Mouse (Mus musculus): ENCODE data around the gene Nipsnap2. TPM values are rescaled to one million over a fixed set of nuclear protein-coding genes. Genes with fewer than 3 reads are reported as not detected.

Nipsnap2 gene
- total RNA-seq, 2 experiments from 2014 or later = 78.8 to 80.8 TPM

Other genes with a start within 250 kb of the Nipsnap2 start
- 100 to 1,000 TPM in 1 of 2 experiments, 10 to 100 TPM in 1; 69.5 to 115 TPM for gene Sfswap, start 223.8 kb upstream of the Nipsnap2 start, total RNA-seq (2021)
- gene Mmp17, start 140.9 kb upstream of the Nipsnap2 start, total RNA-seq (2021) = 100 to 1,000 TPM; 112 to 116 TPM
- 1 to 10 TPM; 6.4 to 8.2 TPM for gene Zfp11, start 55.0 kb upstream of the Nipsnap2 start, total RNA-seq (2021)
- not detected for gene Sept14, start 16.6 kb upstream of the Nipsnap2 start, total RNA-seq (2021)
- gene Mrps17, start 9.6 kb upstream of the Nipsnap2 start, total RNA-seq (2021) = 10 to 100 TPM; 73.6 to 77.1 TPM
- 10 to 100 TPM; 21.6 to 23.2 TPM for gene Psph, start 62.4 kb downstream of the Nipsnap2 start, total RNA-seq (2021)
- gene Sumf2, start 121.9 kb downstream of the Nipsnap2 start, total RNA-seq (2021) = 10 to 100 TPM; 17.3 to 22.5 TPM
- 100 to 1,000 TPM; 406 to 444 TPM for gene Chchd2, start 162.4 kb downstream of the Nipsnap2 start, total RNA-seq (2021)
- gene Zbed5, start 170.7 kb downstream of the Nipsnap2 start, total RNA-seq (2021) = 1 to 10 TPM; 5.1 to 5.6 TPM
- 10 to 100 TPM; 13.8 to 16.3 TPM for gene Phkg1, start 173.5 kb downstream of the Nipsnap2 start, total RNA-seq (2021)
- 1 to 10 TPM; 1.1 to 3.8 TPM for gene Nupr1l, start 183.5 kb downstream of the Nipsnap2 start, total RNA-seq (2021)
- gene Vkorc1l1, start 216.9 kb downstream of the Nipsnap2 start, total RNA-seq (2021) = 10 to 100 TPM; 45.5 to 45.8 TPM

All from left cerebral cortex, postnatal 36 days (tissue).